Mouse (Mus musculus): ENCODE results near the gene Gngt2.

Gngt2 gene

DNA sequence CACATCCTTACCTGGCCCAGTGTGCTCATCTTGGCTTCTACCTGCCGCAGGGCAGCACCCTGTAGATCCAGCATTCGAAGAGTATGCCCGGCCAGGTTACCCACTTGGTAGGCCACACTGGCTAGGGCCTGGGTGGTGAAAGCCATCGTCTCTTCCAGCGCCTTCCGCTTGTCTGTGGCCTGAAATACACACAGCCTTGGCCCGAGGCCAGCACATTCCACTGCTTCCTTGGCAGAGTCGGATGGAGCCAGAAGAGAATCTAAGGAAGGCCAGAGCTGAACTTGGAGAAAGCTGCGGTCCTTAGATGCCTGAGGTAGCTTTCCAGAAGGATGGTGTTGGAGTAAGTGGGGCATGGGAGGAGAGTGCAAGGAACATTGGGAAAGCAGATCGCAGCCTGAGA lies at the start of gene Gngt2:
Gene Gngt2, plus strand, starts transcription at position 158 of the 400 bp plus-strand sequence.
- peak; percentile 74 to 85 for DNase-seq (ENCODE audit: low spot score in 2 of 2)

DNA sequence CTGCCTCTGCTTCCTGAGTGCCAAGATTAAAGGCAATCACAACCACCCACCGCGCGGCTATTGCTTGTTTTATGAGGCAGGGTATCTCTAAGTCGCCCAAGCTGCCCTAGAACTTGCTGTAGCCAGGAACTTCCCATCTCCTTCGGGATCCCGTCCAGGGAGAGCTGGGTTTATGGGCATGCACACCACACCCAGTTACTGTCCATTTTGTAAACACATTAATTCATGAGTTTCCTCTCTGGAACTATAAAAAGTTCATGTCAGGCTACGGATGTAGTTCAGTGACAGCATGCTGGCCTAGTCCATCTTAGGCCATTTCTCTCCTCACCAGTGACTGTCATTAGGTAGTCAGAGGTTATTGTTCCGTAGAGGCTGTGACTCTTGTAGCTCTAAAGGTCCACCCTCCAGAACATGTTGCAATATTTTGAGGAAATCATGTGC lies 47.5 kb upstream of the Gngt2 start:
- no peak for DNase-seq (ENCODE audit: low spot score in 2 of 2)

DNA sequence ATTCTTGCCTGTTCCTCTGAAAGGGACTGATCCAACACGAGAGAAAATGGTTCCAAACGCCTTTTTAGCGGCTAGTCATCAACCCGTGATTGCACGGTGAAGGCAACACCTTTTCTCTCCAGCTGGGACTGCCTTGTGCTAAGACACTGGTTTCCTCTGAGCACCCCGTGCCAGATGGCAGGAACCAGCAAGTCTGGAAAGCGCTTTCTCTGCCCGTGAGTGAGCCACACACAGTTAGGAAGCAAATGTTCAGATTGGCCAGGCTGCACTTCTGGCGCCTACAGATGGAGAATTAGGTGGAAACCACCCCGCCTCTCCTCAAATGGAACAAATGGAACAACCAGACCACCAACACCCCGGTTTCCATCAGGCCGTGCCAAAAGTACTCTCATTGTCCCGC lies 45.2 kb upstream of the Gngt2 start:
- DNase-seq (ENCODE audit: low spot score in 2 of 2), result no peak

DNA sequence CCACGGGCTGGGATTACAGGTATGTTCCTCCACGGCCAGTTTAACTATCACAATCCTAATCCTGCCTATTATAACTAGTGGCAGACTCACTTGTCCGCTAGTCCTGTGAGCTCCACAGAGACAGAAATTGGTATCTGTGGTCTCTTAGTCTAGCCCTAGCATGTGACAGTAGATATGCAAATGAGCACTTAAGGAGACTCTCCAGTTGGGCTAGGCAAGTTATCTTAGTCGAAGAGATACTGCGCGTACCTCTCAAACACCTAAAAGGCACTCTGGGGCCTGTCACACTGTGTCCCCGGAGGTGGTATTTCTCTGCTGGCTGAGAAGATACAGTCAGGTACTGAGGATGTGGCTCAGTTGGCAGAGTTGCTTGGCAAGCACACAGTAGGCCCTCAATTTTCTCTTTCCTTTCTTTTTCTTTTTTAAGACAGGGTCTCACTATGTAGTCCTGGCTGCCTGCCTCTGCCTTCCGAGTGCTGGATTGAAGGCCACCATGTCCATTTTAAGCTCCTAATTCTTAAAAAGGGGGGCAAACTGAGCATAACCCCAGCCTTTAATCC lies 44.0 kb upstream of the Gngt2 start:
- DNase-seq (ENCODE audit: low spot score in 2 of 2), result no peak

DNA sequence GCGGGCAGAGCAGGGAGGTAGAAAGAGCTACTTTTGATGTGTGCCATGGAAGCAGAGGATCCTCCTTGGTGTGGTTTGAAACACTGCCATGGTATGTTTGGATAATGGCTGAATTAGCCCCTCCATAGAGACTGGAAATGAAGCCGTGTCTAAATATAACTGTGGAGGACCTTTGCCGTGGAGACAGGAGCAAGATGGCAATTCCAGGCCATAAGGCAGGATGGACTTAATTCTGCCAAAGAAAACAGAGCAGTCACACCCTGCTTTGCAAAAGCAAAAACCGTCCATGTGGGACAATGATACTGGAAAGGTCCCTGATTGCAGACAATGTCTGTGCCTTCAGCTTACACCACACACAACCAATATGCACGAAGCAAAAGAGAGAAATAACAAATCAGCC lies 42.8 kb upstream of the Gngt2 start:
- DNase-seq (ENCODE audit: low spot score in 2 of 2), result no peak

DNA sequence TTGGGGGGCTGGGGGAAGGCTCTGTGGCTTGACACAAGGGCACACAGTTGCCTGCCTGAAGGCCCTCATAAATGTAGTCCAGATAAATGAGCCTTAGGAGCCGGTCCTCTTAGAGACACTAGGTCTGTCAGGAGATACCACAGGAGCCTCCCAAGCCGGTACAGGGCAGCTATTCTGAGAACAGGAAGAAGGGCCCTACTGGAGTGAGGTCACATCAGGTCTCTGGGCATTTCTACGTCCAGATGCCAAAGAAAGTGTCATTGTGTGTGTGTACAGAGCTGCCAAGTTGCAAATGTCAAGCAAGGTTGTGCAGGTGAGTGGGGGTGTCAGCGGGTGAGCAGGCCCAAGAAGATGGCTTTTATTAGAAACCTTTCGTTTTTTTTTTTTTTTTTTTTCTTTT lies 41.4 kb upstream of the Gngt2 start:
- no peak for DNase-seq (ENCODE audit: low spot score in 2 of 2)

DNA sequence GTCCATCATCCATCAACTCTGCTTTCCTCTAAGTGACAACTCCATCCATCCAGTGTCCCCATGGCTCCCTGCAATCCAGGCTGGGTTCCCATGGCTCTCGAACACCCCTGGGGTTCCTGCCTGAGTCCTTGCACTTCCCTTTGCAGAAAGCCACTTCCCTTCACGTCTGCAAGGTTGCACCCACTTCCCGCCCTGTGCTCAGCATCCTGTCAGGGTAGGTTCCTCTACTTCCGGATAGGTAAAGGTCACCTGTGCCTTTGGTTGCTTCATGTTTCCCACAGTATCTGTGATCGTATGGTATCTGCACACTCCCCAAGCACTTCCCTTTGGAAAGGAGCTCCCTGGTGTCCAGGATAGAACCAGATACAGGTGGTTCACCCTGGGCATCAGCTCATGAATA lies 32.0 kb upstream of the Gngt2 start:
- DNase-seq (ENCODE audit: low spot score in 2 of 2), result no peak

DNA sequence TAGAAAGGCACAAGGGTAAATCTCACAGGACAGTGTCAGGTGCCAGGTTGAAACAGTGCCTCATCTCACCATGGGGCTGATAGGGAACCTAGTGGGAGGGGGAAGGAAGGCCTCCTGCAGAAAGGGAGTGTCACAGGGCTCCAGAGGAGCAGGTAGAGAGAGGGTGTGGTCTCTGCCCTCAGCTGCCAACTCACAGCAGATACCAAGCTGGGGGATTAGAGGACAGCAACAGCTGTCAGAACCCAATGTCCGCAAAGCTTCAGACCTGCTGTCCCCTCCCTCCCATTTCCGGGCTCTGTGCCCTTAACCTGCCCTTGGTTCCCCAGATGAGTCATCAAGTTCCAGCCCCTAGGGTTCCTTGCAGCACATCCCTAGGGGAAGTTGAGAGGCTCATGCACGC lies 31.5 kb upstream of the Gngt2 start:
- DNase-seq (ENCODE audit: low spot score in 2 of 2), result no peak

DNA sequence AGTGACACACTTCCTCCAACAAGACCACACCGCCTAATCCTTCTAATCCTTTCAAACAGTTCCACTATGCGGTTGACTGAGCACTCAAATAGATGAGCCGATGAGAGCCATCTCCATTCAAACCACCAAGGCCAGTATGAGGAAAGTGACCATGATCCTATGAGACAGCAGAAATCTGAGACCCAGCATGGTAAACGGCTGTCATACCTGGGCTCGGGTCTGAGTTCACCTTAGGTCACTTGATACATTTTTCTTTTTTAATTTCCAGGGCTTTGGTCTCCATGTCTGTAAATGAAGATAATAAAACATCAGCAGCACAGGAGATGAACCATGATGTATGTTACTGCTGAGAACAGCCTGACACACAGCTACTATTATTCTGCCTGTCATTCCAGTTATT lies 29.1 kb upstream of the Gngt2 start:
- DNase-seq (ENCODE audit: low spot score in 2 of 2), result no peak

DNA sequence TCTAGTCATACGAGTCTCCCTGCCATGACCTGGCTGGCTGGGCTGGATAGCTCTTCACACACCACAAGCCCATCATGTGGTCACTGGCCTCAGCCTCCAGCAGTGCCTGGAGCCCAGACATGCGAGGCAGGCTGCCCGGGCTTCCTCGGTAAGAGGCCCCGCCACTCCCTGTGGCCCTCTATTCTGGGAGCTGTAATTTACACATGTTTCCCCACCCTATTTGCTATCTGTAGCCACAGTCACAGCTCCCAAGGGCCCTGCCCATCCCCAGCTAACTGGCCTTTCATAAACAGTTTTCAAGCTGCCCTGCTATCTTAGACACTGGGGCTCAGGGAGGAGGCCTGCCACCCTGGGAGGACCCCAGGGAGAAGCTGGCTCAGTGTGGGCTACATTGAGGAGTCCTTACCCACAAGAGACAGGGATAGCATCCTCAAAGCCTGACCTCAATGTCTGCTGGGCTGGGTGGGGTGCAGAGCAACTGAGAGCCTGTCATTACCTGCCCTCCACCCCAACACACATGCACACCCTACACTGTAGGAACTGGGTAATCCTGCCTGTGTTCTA lies 28.5 kb upstream of the Gngt2 start:
- DNase-seq (ENCODE audit: low spot score in 2 of 2), result no peak

DNA sequence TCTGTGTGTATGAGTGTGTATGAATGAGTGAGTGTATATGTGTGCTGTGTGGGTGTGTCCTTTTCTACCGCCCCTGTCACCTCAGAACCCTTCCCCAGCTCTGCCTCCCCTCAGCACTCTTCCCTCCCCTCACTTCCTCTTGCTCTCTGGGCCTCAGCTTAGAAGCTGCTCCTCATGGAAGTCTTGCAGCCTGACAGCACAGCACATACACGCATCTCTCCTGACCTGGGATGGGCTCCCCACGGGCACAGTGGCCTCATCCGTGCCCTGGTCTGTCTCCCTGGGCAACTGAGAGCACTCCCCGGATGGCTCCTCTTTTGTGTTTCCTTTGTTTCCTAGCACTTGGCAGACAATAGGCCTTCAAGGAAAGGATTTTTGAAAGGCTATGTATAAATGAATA lies 27.4 kb upstream of the Gngt2 start:
- no peak for DNase-seq (ENCODE audit: low spot score in 2 of 2)

DNA sequence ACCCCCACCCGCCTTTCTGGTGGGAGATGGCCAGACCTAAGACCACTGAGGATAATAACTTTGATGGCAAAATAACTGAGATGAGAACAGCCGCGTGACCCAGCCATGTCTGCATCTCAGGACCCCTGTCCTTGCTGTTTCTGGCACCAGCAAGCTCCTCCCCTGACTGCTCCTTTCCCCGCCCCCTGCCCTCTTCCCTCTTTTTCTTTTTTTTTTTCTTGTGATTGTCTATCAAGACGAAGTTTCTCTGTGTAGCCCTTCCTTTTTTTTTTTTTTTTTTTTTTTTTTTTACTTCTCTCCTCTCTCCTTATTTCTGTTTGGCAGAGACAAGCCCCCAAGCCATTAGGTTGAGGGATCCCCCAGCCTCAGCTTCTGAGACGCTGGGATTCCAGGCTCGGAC lies 26.2 kb upstream of the Gngt2 start:
- DNase-seq (ENCODE audit: low spot score in 2 of 2), result no peak

DNA sequence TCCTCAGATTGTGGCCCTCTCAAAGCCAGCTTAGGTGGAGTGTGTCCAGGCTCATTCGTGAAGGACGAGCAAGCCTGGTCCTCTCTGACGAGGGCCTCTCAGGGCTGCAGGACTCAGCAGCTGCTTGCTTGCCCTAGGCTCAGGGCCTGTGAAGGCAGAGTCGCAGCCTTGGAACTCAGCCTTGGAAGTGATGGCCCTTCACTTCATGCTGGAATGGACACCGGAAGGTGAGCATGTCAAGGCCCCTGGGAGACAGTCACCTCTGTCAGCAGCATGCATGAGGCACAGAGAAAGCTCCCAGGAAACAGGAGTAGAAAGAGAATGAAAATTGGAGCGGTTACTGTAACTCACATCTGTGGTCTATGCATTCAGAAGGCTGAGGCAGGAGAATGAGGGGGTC lies 25.3 kb upstream of the Gngt2 start:
- DNase-seq (ENCODE audit: low spot score in 2 of 2), result no peak

DNA sequence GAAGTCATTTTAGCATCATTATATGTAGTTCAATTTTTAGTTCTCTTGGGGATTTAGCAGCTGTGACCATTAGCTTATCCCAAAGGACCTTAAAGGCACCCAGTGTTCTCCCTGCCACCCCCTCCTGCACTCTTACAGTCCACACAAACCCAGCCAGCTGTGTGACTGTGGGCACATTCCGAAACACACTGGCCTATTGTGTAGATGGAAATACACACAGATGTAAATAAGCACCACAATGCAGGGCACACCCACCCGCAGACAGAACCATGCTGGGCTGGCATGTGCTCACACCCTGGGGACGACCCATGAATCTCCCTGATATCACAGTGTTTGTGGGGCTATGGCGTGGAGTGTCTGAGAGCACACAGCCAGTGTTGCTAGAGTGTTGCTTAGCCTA lies 24.8 kb upstream of the Gngt2 start:
- DNase-seq (ENCODE audit: low spot score in 2 of 2), result no peak

DNA sequence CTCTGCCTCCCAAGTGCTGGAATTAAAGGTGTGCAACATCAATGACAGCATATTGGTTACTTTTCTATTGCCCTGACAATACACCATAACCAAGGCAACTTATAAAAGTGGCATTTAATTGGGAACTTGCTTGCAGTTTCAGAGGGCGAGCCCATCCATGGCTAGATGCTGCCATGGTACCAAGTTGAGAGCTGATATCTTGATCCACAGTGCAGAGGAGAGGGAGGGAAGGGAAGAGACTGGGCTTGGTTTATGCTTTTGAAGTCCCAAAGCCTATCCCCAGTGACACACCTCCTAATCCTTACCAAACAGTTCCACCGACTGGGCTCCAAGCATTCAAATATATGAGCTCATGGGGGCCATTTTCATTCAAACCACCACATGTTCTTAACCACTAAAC lies 22.9 kb upstream of the Gngt2 start:
- no peak for DNase-seq (ENCODE audit: low spot score in 2 of 2)

DNA sequence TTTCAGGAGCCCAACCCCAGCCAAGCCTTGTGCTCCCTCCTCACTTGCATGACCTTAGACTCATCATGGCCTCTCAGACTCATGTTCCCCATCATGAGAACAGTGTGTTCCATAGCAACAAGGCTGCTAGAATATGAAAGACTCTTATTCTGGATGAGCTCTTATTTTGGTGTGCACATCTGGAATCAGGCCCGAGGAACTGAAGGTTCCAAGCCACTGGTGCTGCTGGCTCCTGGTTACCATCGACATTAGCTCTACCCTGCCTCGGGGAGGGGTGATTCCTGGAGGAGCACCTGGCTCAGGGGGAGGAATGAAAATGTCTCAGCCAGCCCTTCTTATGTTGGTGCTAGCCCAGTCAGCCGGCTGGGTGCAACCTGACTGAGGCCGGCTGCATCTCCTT lies 22.2 kb upstream of the Gngt2 start:
- DNase-seq (ENCODE audit: low spot score in 2 of 2), result no peak

DNA sequence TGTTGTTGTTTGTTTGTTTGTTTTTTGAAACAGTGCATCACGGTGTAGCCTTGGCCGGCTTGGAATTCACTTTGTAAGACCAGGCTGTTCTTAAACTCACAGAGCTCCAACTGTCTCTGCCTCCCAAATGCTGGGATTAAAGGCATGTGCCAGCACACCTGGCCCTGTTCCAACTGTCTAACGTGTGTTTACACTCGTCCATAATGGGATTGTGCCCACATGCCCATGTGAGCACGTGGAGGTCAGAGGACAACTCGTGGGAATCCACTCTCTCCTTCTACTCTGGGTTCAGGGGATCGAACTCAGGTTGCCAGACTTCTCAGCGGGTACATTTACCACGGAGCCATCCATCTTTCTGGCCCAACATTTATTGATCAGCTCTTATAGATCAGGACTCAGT lies 21.6 kb upstream of the Gngt2 start:
- DNase-seq (ENCODE audit: low spot score in 2 of 2), result no peak

DNA sequence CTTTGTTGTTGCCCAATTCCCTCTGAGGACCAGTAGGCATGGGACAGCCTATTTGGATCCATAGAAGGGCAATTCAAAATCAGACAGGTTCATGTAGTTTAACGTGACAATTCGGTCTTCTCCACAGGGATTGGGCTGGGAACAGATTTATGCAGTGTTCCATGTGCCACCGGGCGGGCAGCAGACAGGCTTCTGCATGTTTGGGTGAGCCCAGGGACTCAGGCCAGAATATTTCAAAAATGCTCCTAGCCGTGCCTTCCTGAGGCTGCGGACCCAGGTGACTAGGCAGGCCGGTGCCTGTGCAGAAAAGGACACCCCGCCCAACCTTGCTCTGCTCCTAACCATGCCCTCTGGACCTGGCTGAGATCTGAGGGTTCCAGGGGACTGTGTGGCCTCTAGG lies 17.9 kb upstream of the Gngt2 start:
- DNase-seq (ENCODE audit: low spot score in 2 of 2), result no peak

DNA sequence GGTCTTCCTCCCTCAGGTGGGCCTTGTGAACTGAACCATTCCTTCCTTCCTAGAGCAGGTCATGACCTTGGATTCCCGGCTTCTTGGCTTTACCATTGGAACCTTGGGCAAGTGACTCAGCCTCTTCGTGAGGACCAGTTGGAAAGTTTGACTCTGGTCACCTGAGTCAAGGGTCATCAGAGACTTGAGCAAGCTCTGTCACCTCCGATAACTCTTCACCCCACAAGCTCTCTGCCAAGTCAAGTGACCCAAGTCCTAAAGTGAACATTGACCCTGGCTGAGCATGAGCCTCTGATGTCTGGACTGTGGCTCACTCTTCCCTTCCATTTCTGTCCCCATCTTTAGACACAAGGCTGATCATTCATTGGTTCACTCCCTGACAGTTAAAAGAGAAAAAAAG lies 15.5 kb upstream of the Gngt2 start:
- no peak for DNase-seq (ENCODE audit: low spot score in 2 of 2)

DNA sequence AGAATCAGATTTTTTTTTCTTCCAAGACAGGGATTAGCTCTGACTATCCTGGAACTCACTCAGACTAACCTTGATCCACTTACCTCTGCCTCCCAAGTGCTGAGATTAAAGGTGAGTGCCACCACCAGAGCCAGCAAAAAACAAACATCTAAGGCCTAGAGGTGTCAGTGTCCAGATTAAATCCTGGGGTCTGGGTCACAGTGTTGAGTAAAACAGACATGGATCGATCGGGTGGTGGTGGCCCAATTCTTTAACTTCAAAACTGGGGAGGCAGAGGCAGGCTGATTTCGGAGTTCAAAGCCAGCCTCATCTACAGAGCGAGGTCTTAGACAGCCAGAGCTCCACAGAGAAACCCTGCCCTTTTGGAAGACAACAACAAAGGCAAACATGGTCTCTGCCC lies 14.6 kb upstream of the Gngt2 start:
- no peak for DNase-seq (ENCODE audit: low spot score in 2 of 2)

DNA sequence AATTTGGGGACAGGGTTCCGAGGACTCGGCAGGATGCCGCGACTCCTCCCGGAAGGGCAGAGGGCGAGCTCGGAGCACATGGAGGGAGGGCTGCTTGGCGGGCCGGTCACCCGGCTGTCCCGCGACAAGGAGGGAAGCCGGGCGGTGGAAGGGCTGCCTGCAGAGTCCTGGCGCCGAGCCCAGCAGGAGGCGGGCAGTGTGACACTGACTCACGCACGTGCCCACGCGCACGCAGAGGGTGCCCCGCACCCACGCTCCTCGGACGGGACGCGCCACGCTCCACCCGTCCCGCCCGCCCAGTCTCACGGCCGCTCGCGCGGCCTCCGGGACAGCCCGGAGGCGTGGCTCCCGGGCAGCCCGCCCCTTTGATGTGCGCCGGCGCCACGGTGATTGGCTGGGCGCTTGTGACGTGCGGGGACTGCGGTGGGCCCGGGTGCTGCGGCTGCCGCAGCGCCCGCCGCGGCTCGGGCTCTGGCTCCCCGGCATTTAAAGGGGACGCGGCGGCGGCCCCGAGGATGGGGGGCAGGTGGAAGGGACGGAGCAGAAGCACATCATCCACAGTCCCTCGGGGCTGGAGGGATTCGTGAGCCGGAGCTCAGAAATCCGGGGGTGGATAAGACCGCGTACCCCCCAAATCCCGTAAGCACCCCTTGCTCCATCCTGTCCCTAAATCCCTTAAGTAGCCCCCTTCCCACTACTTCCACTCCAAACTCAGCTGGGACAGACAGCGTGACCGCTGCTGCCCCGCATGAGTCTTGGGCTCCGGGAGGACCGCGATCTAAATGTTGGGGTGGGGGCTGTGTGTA lies 12.7 kb upstream of the Gngt2 start, which contains the start of gene Phospho1:
Gene Phospho1, plus strand, starts transcription at position 429 of the 806 bp plus-strand sequence.
- peak; percentile 91 to 93 for DNase-seq (ENCODE audit: low spot score in 2 of 2)

DNA sequence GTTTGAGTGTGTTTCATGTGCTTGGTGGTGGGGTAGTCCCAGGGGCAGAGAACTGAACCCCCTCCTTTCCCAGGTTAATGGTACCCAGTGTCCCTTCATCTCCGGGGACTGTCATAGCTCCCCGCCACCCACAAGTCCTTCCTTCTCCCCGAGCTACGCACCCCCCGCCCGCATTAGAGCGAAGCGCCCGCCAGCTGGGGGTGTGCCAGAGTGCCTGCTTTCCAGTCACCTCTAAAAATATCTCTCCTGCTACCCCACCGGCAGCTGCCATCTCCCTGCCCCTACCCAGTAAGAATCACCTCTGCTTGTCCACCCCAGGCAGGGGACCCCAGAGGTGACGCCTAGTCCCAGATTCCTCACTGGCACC lies 12.2 kb upstream of the Gngt2 start:
- peak in 1 of 2 experiments; percentile 44 for DNase-seq (ENCODE audit: low spot score in 2 of 2)

DNA sequence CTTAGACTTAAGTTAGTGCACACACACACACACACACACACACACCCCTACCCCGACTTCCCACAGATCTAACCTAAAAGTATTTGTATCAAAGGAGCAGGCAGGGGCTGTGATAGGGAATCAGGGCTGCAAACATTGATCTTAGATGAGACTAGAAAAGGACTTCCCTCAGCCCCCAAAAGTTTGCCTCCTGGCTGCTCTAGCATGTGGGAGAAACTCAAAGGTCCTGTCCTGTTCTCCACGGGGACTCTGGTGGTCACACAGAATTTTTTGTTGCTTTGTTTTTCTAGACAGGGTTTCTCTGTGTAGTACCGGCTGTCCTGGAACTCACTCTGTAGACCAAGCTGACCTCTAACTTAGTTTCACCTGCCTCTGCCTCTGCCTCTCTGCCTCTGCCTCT lies 11.4 kb upstream of the Gngt2 start:
- no peak for DNase-seq (ENCODE audit: low spot score in 2 of 2)

All from urinary bladder, postnatal 4 days (tissue).